Mouse (Mus musculus) kidney, adult 2 months (tissue): ENCODE measurements around the gene Piwil1. TPM values are rescaled to one million over a fixed set of nuclear protein-coding genes. Genes with fewer than 3 reads are reported as not detected.

Experiments used
- DNase-seq: peaks from one replicate; pipeline ENCODE4 v3.0.0; 2021
- H3K27ac ChIP-seq: fragments of 200-500 bp; 2 replicates; pipeline ENCODE4 v1.5.1; 2012; ENCODE audit warnings: low read depth, low read length, control low read depth, inconsistent platforms; ENCODE audit not compliant: insufficient read depth
- H3K27me3 ChIP-seq: fragments of 200-500 bp; replicated peaks from 2 replicates; pipeline ENCODE4 v1.6.1; 2012; ENCODE audit warnings: mild to moderate bottlenecking, moderate library complexity, low read length, inconsistent platforms; ENCODE audit not compliant: control insufficient read depth, insufficient read depth
- H3K36me3 ChIP-seq: fragments of 200-500 bp; 2 replicates; pipeline ENCODE4 v1.6.1; 2012; ENCODE audit warnings: mild to moderate bottlenecking, moderate library complexity, low read length, inconsistent platforms; ENCODE audit not compliant: control insufficient read depth, insufficient read depth
- H3K4me1 ChIP-seq: fragments of 200-500 bp; 2 replicates; pipeline ENCODE4 v1.6.1; 2011; ENCODE audit warnings: low read length; ENCODE audit not compliant: control insufficient read depth, insufficient read depth
- H3K4me3 ChIP-seq: fragments of 200-500 bp; 2 replicates; pipeline ENCODE4 v1.5.1; 2011; ENCODE audit warnings: mild to moderate bottlenecking, low read depth, low read length, control low read depth; ENCODE audit not compliant: insufficient read depth
- CTCF ChIP-seq: fragments of 200-500 bp; conservative IDR thresholded peaks from 2 replicates; pipeline ENCODE4 v1.5.1; 2011; ENCODE audit warnings: low read depth, mild to moderate bottlenecking, control low read depth, low read length, moderate library complexity, mixed read lengths; ENCODE audit not compliant: insufficient read depth, insufficient read length
- POLR2A ChIP-seq: fragments of 200-500 bp; IDR thresholded peaks from one replicate; pipeline ENCODE4 v1.6.1; 2011; ENCODE audit warnings: low read depth, low read length, control low read depth
- WGBS: fragments of 180-500 bp; shearing (Covaris S2); methylation state at CpG from one replicate; pipeline ENCODE4 v1.1.7; 2018; 5-methylcytosine and 5-hydroxymethylcytosine counted together
- polyA plus RNA-seq: library from polyadenylated mRNA; depleted of rRNA; stranded (reverse); fragments of >200 nt; gene quantifications from 2 replicates; pipeline ENCODE4 v1.2.3, GENCODE M21; 2012

Piwil1 gene
- polyA plus RNA-seq, 1 experiment: 0.06 TPM

DNA sequence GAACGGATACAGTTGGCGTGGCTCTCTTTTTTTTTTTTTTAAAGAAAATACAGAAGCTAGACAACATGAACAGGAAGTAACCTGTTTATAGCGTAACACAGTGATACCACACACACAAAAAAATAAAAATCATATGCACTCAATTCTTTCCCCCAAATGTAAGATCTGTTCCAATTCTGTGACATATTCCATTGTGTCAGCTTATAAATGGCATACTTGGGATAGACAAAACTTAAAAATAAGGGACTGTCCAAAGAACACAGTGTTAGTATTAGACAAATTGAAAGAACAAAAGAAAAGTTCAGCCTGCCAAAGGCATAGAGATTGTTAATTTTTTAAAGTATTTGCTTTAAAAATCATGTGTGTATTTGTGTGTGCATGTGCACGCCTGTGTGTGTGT, 25.0 kb upstream of the Piwil1 start:
- no peak overlapping the region for H3K4me3 ChIP-seq
- no peaks in the 10 kb centered on the region for H3K4me1 ChIP-seq
- H3K36me3 ChIP-seq: no peaks in the 10 kb centered on the region
- no peak for TF ChIP-seq CTCF
- no peak for TF ChIP-seq POLR2A
- no peaks in the 10 kb centered on the region for H3K27me3 ChIP-seq
- H3K27ac ChIP-seq: no peak overlapping the region
- DNase-seq: no peak
- 91% methylated on average over 4 of the region's 4 CpGs for WGBS

DNA sequence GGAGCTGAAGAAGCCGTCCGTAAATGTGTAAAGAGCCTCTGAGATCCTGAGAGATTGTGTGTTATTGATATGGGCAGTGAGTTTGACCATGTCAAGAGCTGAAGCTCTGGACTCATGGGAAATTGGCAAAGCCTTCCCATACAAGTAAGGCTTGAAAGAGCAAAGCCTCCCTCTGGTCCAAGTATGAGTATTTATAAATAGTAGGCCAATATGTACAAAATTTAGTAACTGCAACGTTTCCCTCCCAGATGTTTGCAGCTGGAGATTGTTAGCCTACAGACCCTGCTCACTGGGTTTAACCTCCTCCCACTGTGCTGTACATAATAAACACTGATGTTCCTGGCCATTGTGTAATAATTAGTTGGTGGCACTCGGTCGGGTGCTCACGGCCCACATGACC, 24.5 kb upstream of the Piwil1 start:
- H3K36me3 ChIP-seq: no peaks in the 10 kb centered on the region
- no peaks in the 10 kb centered on the region for H3K27me3 ChIP-seq
- no peak overlapping the region for H3K4me3 ChIP-seq
- 79% methylated on average over 6 of the region's 6 CpGs for WGBS
- DNase-seq: no peak
- no peaks in the 10 kb centered on the region for H3K4me1 ChIP-seq
- no peak for TF ChIP-seq CTCF
- TF ChIP-seq POLR2A: no peak
- no peak overlapping the region for H3K27ac ChIP-seq

DNA sequence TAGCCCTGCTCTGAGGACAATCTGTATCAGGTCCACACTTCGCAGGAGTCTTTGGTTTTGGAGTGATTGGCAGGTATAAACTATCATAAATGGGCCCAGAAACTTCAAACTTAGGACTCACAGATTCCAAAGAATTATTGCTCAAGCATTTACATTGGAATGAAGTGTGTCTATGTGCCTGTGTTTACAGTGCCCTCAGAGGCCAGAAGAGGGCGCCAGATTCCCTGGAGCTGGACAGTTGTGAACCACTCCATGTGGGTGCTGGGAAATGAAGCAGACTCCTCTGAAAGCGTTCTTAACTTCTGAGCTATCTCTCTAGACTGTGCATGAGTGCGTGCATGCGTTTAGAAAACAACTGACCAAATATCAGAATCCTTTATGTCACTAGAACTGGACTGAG, 20.9 kb upstream of the Piwil1 start:
- H3K27ac ChIP-seq: no peak overlapping the region
- H3K4me1 ChIP-seq: no peaks in the 10 kb centered on the region
- no peaks in the 10 kb centered on the region for H3K27me3 ChIP-seq
- 48% methylated on average over 5 of the region's 5 CpGs for WGBS
- no peak overlapping the region for H3K4me3 ChIP-seq
- no peak for DNase-seq
- no peaks in the 10 kb centered on the region for H3K36me3 ChIP-seq
- TF ChIP-seq POLR2A (no peak), CTCF (no peak)

DNA sequence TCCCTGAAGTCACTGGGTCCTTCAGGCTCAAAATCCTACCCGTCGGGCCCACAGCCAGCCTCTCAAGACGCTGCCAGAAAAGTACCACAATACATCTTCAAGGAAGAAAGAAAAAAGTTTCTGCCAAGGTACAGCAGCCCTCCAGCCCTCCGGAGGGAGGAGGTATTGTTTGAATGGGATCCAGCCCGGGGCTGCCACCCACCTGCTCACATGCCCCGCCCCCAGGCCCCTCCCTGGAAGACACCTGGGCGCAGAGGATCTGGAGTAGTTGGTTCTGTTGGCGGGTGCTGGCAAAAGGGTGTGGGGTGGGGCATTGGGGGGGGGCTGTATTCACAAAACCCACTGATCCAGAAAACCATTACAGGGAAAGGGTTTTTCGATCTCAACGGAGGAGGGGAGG, 18.1 kb upstream of the Piwil1 start:
- no peaks in the 10 kb centered on the region for H3K27me3 ChIP-seq
- DNase-seq: no peak
- H3K27ac ChIP-seq: no peak overlapping the region
- TF ChIP-seq POLR2A: no peak
- TF ChIP-seq CTCF: no peak
- H3K36me3 ChIP-seq: no peaks in the 10 kb centered on the region
- no peak overlapping the region for H3K4me3 ChIP-seq
- 6% methylated on average over 10 of the region's 10 CpGs for WGBS
- no peaks in the 10 kb centered on the region for H3K4me1 ChIP-seq

DNA sequence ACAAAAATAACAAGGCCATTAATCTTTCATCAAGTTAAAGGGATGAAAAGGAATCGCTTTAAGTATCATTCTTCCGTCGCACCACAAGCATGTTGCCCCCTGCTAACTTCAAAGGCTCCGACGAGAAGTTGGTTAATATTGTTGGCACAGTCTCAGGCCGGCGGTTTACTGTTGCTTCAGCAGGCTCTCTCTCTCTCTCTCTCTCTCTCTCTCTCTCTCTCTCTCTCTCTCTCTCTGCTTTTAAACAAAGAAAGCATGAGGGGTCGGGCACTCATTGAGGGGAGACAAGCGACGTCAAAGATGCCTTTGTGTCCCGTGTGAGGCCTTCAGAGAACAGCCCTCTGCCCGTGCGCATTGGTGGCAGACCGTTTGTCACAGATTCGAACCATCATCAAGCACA, 17.7 kb upstream of the Piwil1 start:
- TF ChIP-seq CTCF (no peak), POLR2A (no peak)
- Histone ChIP-seq H3K27me3 (no peaks in the 10 kb centered on the region), H3K4me3 (no peak overlapping the region), H3K27ac (no peak overlapping the region), H3K4me1 (no peaks in the 10 kb centered on the region), H3K36me3 (no peaks in the 10 kb centered on the region)
- WGBS: 8% methylated on average over 15 of the region's 15 CpGs
- no peak for DNase-seq

DNA sequence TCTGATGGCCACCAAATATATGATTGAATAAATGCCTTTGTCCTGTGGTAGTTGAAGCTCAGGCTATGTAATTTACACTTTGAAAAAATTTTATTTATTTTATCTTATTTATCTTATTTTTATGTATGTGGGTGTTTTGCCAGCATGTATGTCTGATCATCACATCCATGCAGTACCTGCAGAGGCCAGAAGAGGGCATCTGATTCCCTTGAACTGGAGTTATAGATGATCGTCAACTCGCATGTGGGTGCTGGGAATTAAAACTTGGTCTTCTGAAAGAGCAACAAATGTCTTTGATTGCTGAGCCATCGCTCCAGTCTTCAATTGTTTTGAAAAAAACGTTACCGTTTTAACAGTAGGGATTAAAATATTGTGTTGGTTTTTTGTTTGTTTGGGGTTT, 15.2 kb upstream of the Piwil1 start:
- TF ChIP-seq POLR2A: no peak
- TF ChIP-seq CTCF: no peak
- 89% methylated on average over 5 of the region's 5 CpGs for WGBS
- no peaks in the 10 kb centered on the region for H3K27me3 ChIP-seq
- DNase-seq: no peak
- H3K4me1 ChIP-seq: no peaks in the 10 kb centered on the region
- H3K4me3 ChIP-seq: no peak overlapping the region
- no peak overlapping the region for H3K27ac ChIP-seq
- no peaks in the 10 kb centered on the region for H3K36me3 ChIP-seq

DNA sequence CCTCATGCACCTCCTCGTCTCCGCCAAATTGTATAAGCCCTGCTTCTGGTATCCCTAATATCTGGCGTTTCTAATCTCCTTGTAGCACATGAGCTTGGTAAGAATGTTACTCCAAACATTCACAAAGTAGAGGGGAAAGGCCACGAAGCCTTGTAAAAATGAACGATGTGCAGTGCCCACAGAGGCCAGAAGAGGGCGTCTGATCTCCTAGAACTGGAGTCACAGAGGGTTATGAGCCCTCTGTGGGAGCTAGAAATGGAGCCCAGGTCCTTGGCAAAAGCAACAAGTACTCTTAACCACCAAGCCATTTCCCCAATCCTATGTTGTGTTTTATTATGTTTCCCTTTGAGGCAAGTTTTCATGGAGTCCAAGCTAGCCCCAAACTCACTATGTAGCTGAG, 8.2 kb upstream of the Piwil1 start:
- TF ChIP-seq CTCF (no peak), POLR2A (no peak)

DNA sequence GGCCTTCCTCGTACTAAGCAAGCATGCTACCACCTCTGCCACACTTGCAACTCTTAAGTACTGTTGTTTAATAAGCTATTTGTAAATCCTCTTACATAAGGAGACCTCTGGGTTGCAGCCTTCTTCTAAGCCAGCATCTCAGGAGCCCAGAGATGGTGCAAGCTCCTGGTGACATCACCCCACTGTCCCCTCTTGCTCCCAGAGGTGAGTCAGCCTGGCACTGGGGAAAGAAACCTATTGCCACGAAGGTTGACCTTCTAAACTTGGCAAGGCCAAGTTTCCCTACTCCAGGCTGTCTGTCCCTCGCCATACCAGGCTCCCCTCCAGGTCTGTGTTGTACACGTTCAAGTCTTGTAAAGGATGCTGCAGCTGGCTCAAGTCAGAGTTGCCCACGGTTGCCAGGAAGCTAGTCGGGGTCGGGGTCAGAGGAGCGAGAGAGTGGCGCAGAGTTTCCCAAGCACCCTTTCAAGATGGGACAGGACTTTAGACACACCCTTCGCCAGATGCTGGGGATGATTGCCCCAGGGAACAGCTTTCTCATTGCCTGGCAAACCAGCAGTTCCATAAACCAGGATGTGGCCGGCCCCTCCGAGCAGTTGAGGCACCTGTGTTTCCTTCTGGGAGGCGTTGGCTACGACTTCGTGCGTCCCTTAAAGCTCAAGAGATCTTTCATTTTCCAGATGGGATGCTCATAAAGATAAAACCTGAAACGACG, 7.6 kb upstream of the Piwil1 start:
- Histone ChIP-seq H3K4me3 (no peak overlapping the region), H3K27me3 (no peaks in the 10 kb centered on the region), H3K4me1 (no peaks in the 10 kb centered on the region), H3K27ac (no peak overlapping the region), H3K36me3 (no peaks in the 10 kb centered on the region)
- no peak for TF ChIP-seq CTCF
- no peak for TF ChIP-seq POLR2A
- WGBS: 69% methylated on average over 18 of the region's 18 CpGs
- DNase-seq: no peak

More for the DNA sequence above, 8.2 kb upstream of the Piwil1 start:
- no peak overlapping the region for H3K27ac ChIP-seq
- no peak overlapping the region for H3K4me3 ChIP-seq
- no peak for DNase-seq
- H3K4me1 ChIP-seq: no peaks in the 10 kb centered on the region
- no peaks in the 10 kb centered on the region for H3K36me3 ChIP-seq
- 68% methylated on average over 6 of the region's 6 CpGs for WGBS
- no peaks in the 10 kb centered on the region for H3K27me3 ChIP-seq
